Mouse (Mus musculus) erythroblast, embryonic 14.5 days (primary cell): Measurements from ENCODE around the gene Tfb1m. TPM values are rescaled to one million over a fixed set of nuclear protein-coding genes. Genes with fewer than 3 reads are reported as not detected.

Experiments used
- H3K27me3 ChIP-seq: 2 replicates; pipeline ENCODE4 v1.6.1; 2012; ENCODE audit warnings: inconsistent platforms; ENCODE audit not compliant: control insufficient read depth
- H3K36me3 ChIP-seq: 2 replicates; pipeline ENCODE4 v1.6.1; 2012; ENCODE audit warnings: mild to moderate bottlenecking, inconsistent platforms; ENCODE audit not compliant: control insufficient read depth
- H3K4me1 ChIP-seq: 2 replicates; pipeline ENCODE4 v1.6.1; 2012; ENCODE audit warnings: inconsistent platforms; ENCODE audit not compliant: control insufficient read depth
- H3K4me3 ChIP-seq: replicated peaks from 2 replicates; pipeline ENCODE3; 2012; ENCODE audit warnings: moderate library complexity, mild to moderate bottlenecking, inconsistent platforms
- H3K9me3 ChIP-seq: 2 replicates; pipeline ENCODE4 v1.6.1; 2012; ENCODE audit warnings: low read length, inconsistent platforms, mixed read lengths; ENCODE audit not compliant: control insufficient read depth
- GATA1 ChIP-seq: IDR thresholded peaks from 2 replicates; pipeline ENCODE4 v1.6.1; 2012; ENCODE audit warnings: low read length, inconsistent platforms, mixed read lengths
- TAL1 ChIP-seq: IDR thresholded peaks from 3 replicates; pipeline ENCODE4 v1.6.1; 2012; ENCODE audit warnings: low read length, inconsistent platforms, mixed read lengths
- polyA plus RNA-seq: library from polyadenylated mRNA; stranded (reverse); fragments of >175 nt; gene quantifications from 2 replicates; pipeline ENCODE4 v1.2.3, GENCODE M21; 2012

The Tfb1m gene
- polyA plus RNA-seq, 1 experiment: 0.12 TPM

DNA sequence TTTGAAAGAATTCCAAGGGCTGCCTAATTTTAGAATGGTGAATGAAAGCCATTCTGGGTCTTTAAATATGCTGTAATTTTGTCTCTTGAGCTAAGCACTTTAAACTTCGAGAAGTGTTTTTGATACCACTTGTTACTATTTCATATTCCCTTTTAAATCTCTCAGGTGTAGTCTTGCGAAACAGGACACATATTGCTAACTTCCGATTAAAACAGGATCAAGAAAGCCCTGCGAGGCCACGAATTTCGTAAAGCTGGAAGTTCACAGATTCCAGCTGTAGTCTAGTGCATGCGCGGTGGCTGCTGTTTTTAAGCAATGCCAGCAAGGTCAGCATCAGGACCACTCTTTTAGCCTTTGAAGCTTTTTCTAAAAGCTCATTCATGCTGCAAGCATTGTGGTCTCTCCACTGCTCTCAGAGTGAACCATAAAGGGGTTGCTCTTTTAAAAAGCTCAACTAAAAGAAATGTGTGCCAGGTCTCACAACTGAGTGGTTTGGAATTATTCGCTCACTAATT lies 832 bp upstream of the Tfb1m start:
- H3K27me3 ChIP-seq: 0 out of 2 replicates have a peak, but pooled peaks cover 2% of the 10 kb centered on the region
- H3K4me3 ChIP-seq: peak overlapping the region; percentile 91
- peaks cover 8% of the 10 kb centered on the region; the same call in 1 of the 2 replicates for H3K36me3 ChIP-seq
- peaks cover 29% of the 10 kb centered on the region for H3K4me1 ChIP-seq
- TF ChIP-seq GATA1: no peak
- no peak for TF ChIP-seq TAL1
- no peaks in the 10 kb centered on the region; the same call in 1 of the 2 replicates for H3K9me3 ChIP-seq

DNA sequence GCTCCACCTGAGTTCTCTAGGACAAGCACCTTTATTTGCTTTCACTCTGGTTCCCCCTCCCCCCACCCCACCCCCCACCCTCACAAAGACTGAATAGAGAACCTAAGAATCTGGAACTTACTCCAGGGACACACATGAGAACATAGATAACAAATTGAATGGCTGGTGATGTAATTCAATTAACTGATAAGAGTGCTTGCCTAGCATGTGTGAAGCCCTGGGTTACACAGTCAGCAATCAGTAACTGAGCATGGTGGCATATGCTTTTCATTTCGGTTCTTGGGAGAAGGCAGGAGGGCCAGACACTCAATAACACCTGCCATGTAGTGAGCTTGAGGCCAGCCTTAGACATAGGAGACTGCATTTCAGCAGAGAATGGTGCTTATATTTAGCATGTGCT lies 1.3 kb downstream of the Tfb1m start:
- H3K36me3 ChIP-seq: peaks cover 23% of the 10 kb centered on the region
- no peaks in the 10 kb centered on the region for H3K9me3 ChIP-seq
- no peaks in the 10 kb centered on the region for H3K27me3 ChIP-seq
- H3K4me1 ChIP-seq: peaks cover 35% of the 10 kb centered on the region
- no peak for TF ChIP-seq GATA1
- no peak for TF ChIP-seq TAL1
- peak overlapping the region; percentile 91 for H3K4me3 ChIP-seq

DNA sequence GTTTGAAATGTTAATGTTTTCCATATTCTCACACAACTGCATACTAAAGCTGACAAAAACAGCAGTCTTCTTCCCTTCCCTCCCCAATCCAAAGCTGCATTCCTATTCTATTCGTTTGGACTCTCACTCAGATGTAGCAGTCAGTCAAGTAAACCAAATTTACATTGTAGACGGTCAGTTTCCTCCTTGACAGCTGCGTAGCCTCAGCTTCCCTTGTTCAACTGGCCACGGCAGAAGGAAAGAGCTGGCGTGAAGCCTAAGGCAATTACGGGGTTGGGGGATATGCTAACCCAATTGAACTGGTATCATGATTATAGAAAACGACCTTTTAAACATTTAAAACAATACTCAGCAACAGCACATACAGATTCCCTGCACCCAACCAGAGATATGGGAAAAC lies 9.9 kb downstream of the Tfb1m start:
- Histone ChIP-seq H3K36me3 (peaks cover 30% of the 10 kb centered on the region), H3K4me1 (peaks cover 1% of the 10 kb centered on the region; the same call in 1 of the 2 replicates), H3K9me3 (no peaks in the 10 kb centered on the region), H3K27me3 (no peaks in the 10 kb centered on the region), H3K4me3 (no peak overlapping the region)
- TF ChIP-seq GATA1: no peak
- TF ChIP-seq TAL1: no peak

DNA sequence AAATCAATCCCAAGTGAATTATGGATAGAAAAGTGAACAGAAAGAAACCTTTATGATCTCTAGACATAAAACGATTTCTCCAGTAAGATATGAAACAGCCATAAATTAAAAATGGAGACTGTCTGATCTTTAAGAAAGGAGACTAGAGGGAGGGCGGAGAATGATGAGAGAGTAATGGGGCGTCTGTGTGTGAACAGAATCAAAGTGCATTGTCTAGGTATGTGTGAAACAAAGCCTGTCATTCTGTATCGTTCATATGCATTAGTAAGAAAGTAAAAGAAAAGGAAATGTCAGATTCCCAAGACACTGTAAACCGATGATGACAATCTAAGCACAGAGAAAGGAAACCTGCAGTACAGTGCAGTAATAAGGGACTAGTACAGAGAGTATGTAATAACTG lies 16.5 kb downstream of the Tfb1m start:
- Histone ChIP-seq H3K36me3 (peaks cover 26% of the 10 kb centered on the region), H3K27me3 (no peaks in the 10 kb centered on the region), H3K9me3 (no peaks in the 10 kb centered on the region), H3K4me1 (no peaks in the 10 kb centered on the region), H3K4me3 (no peak overlapping the region)
- no peak for TF ChIP-seq GATA1
- no peak for TF ChIP-seq TAL1

DNA sequence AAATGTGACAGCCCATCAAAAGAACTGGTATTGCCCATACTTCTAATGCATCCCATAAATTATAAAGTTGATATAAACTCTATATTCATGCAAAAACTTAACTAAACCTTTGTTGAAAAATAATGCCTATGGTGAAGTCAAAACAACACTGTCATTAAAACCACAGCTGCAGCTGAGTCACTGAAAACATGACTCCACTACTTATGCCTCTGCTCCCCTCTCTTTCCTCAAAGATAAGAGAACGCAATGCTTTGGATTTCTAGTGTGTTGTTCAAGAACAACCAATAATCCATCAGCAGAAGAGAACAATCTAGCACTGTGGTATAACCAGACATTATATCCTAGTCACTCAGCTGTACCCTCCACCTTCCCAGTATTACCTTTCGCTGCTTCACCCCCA lies 17.3 kb downstream of the Tfb1m start:
- H3K27me3 ChIP-seq: no peaks in the 10 kb centered on the region
- no peaks in the 10 kb centered on the region for H3K9me3 ChIP-seq
- TF ChIP-seq TAL1: no peak
- no peak for TF ChIP-seq GATA1
- H3K4me1 ChIP-seq: no peaks in the 10 kb centered on the region
- peaks cover 28% of the 10 kb centered on the region for H3K36me3 ChIP-seq
- H3K4me3 ChIP-seq: no peak overlapping the region

DNA sequence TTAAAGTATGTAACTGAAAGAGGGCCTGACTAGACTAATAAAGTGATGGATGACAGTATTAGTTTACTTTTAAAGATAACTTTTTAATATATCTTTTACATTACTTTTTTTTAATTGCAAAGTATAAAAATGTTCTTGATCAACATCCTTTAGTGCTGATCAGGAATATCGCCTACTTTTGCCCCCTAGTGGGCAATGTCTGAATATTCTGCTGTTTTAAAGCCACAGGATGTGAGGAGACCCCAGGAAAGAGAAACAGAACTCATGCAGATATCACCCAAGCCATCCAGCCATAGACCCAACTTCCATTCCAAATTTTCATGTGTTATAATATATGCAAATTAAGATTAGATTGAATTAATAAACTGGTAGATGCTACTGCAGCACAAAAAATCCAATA lies 24.2 kb downstream of the Tfb1m start:
- TF ChIP-seq TAL1 (no peak), GATA1 (no peak)
- H3K9me3 ChIP-seq: no peaks in the 10 kb centered on the region
- no peaks in the 10 kb centered on the region for H3K27me3 ChIP-seq
- H3K4me1 ChIP-seq: peaks cover 18% of the 10 kb centered on the region
- no peak overlapping the region for H3K4me3 ChIP-seq
- peaks cover 21% of the 10 kb centered on the region for H3K36me3 ChIP-seq

DNA sequence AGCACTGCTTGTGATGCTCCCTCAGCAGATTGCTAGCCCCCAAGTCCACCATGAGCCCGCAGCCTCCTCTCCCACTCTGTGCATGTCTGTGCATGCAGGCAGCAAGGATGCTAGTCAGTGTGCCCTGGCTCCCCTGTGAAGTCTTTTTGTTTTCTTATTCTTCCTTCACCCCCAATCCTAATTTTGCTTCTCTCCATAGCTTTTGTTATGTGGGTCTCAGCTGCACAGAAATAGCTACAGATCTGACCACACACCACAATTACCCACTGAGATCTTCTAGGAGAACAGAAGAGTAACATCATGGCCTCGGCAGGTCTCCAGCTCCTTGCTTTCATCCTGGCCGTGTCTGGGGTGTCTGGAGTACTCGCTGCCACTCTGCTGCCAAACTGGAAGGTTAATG lies 25.3 kb downstream of the Tfb1m start, which contains the start of gene Cldn20:
Gene Cldn20, plus strand, starts transcription at position 301 of the 400 bp plus-strand sequence.
- peaks cover 22% of the 10 kb centered on the region for H3K36me3 ChIP-seq
- no peaks in the 10 kb centered on the region for H3K9me3 ChIP-seq
- no peaks in the 10 kb centered on the region for H3K27me3 ChIP-seq
- no peak for TF ChIP-seq GATA1
- TF ChIP-seq TAL1: no peak
- H3K4me3 ChIP-seq: no peak within 1 kb of the TSS
- peaks cover 29% of the 10 kb centered on the region for H3K4me1 ChIP-seq

DNA sequence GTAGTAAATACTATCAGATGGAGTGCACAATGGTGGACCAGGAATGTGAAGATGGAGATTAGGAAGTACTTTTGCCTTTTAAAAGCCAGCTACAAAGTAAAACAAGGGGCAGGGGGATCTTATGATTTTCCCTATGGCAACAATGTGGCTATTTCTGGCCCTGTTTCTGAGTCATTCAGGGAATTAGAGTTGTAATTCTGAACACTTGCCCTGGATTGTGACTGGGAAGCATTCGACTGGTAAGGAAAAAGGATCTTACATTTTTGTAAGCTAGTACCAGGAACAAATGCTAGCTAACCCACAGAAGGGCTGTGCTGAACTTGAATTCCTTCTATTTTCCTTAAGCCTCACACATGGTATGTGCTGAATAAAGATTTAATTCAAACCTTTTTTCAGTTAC lies 25.9 kb downstream of the Tfb1m start:
- Histone ChIP-seq H3K36me3 (peaks cover 23% of the 10 kb centered on the region), H3K4me1 (peaks cover 35% of the 10 kb centered on the region), H3K9me3 (no peaks in the 10 kb centered on the region), H3K4me3 (no peak overlapping the region), H3K27me3 (no peaks in the 10 kb centered on the region)
- TF ChIP-seq GATA1 (no peak), TAL1 (no peak)

DNA sequence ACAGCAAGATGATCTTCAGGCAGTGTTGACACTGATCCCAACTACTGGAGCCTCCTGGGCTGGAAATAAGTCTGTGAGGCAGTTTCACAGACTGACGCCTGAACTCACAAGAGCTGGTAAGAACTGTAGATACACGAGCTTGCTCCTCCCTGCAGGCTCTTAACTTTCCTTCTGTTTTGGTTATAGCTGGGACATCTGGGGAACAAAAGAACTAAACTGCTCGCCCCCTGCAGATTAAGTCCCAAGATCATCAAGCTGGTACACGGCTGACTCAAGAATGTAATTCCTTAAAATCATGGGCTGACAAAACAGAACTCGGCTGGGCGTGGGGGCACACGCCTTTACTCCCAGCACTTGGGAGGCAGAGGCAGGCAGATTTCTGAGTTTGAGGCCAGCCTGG lies 27.0 kb downstream of the Tfb1m start:
- no peak overlapping the region for H3K4me3 ChIP-seq
- H3K9me3 ChIP-seq: no peaks in the 10 kb centered on the region
- peaks cover 29% of the 10 kb centered on the region for H3K36me3 ChIP-seq
- no peaks in the 10 kb centered on the region for H3K27me3 ChIP-seq
- TF ChIP-seq TAL1: no peak
- TF ChIP-seq GATA1: no peak
- H3K4me1 ChIP-seq: peaks cover 41% of the 10 kb centered on the region

DNA sequence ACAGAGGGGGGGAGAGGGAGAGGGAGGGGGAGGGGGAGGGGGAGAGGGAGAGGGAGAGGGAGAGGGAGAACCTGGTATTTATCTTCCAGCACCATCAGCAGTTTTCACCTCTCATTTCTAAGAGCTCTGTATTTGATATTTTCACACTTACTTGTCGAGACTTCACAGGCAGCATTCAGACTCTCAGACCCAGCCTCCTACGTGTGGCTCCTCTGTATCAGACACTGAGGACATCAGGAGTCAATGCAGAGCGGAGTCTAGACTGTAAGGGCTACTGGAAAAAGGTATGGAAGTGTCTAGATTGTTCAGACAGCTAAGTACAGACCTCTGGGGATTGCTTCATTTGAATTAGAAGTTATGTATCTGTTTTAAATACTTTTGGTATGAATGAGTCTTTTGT lies 28.1 kb downstream of the Tfb1m start:
- peaks cover 41% of the 10 kb centered on the region for H3K4me1 ChIP-seq
- peaks cover 28% of the 10 kb centered on the region for H3K36me3 ChIP-seq
- H3K4me3 ChIP-seq: peak overlapping the region; percentile 3
- H3K27me3 ChIP-seq: no peaks in the 10 kb centered on the region
- TF ChIP-seq GATA1 (no peak), TAL1 (no peak)
- H3K9me3 ChIP-seq: no peaks in the 10 kb centered on the region
